Mouse (Mus musculus) inflammation-experienced regulatory T-cells, adult 6 months (primary cell): Measurements from ENCODE around the gene Wwc1. TPM values are rescaled to one million over a fixed set of nuclear protein-coding genes. Genes with fewer than 3 reads are reported as not detected.

Experiments
- ATAC-seq: one replicate; pipeline ENCODE4 v1.8.0; 2017
- polyA plus RNA-seq, 3 experiments: library from polyadenylated mRNA; unstranded; fragments of 100-300 nt; shearing (Covaris generic); gene quantifications; one replicate each; pipeline ENCODE4 v1.2.1; 2017

The Wwc1 gene
- polyA plus RNA-seq, 3 experiments from 2014 or later = 0.12 to 0.17 TPM; not detected in 1

DNA sequence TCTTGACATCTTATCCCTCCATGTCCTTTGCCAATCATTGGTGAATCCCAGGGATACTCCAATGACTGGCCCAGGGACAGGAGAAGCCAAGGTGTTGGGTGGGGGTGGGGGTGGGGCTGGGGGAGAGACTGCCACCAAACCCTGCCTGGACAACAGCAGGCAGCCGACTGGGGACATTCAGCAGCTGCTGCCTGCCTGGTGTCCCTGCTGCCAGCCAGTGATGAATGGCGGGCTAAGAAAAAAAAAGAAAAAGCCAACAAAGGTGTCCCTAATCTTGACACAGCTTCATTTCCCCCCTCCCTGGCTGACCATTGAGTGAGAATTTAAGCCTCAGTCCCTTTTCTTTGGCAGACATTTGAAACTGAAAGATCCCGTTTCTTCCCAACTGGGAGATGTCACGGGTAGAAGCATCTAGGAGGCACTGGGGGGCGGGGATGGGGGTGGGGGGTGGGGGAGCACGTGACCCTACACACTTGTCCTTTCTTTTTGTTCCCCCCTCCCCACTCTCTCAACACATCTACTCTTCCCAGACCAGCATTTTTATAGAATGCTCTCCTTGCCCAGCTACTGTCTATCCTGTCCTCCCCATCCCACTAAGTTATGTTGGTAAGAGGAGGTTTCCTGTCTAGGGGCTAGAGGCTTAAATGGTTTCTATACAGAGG lies 7.9 kb downstream of the Wwc1 start:
- ATAC-seq = no peak

DNA sequence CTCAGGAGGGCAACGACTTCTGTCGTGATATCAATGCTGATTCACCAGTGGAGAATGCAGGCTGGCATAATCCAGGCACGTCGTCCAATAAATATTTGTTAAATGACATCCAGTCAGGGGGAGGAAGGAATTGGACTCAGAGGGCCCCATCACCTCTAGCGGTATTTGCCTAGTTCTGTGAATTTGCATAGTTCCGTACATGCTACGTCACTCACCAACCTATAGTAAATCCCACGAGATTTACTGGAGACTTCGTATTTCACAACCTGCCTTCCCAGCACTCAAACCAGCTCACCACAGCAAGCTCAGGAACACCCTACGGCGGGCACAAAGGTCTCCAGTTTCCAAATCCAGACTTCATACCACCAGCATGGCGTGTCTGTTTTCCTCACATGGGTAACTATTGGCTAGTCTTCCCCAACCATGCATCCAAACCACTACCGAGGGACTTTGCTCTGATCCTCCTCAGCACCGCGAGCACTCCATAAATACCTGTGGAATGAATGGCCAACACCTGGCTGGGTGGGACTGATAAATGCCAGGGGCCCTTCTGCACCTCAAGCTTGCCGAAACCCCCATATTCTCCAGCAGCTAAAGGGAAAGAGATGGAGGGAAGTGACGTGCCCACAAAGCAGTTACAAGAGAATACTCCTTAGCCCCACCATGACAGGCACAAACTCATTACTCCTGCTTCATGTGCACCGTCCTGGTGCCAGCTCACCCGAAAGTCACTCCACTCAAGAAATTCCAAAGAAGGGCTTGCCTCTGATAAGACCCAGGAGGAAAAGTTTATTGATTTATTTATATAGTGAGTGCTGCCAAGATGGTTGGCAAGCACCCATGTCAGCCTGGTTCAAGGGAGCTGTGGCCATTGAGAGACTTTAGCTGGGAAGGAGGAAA lies 9.3 kb downstream of the Wwc1 start:
- ATAC-seq = no peak

DNA sequence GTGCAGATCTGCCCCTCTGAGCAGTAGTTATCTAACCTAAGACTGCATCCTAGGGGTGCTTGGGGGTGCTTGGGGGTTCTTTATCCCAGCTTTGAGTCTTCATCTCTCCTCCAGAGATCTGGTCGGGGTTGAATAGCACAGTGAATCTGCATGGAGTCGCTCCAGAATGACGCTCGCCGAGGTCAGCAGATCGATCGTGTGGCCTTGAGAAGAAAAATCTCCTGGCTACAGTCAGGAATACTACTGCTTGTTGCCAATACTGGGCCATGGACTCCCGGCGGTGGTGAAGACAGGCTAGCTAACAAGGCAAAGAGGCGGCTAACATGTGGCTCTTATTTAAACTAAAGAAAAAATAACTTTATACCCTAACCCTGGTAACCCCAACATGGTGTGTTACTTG lies 12.0 kb downstream of the Wwc1 start:
- no peak for ATAC-seq

DNA sequence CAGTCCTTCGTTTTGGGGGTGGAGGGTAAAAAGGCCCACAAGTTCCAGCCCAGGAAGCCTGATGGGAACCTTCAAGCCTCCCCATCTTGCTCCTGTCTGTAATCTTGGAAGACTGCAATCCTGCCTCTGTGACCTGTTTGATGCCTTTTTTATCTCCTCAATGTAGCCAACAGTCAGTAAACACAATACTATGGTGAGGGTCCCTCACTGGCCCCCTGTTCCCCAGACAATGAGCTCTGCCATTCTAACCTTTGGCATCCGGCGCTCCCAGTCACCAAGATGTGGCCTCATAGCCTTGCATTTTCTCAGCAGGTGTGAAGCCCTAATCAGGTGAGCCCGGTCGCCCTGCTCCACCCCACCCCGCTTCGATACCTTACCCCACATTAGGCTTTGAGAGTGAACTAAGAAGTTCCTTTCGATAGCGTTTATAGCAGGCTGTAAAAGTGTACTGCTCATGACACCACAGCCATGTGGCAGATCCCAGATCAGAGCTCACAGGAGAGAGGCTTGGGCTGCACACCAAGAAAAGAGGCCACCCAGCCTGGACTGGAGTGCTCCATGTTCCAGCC lies 16.3 kb downstream of the Wwc1 start:
- ATAC-seq = no peak

DNA sequence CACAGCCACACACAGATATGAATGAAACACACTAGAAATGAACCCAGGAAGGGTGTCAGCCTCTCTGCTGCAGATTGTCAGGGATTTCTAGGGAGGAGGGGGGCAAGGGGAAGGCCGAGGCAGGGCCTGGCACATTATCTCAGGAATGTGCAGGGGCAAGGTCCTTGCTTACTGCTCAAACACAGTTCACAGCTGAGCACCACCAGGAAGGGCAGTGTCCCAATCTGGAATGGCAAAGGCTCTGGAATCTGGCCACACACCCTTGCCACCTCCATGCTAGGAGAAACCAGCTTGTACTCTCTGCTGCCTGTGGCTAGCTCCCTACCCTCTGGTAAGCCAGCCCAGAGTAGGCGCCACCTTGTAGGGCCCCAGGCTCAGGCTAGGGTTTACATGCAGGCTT lies 16.8 kb downstream of the Wwc1 start:
- ATAC-seq = no peak

DNA sequence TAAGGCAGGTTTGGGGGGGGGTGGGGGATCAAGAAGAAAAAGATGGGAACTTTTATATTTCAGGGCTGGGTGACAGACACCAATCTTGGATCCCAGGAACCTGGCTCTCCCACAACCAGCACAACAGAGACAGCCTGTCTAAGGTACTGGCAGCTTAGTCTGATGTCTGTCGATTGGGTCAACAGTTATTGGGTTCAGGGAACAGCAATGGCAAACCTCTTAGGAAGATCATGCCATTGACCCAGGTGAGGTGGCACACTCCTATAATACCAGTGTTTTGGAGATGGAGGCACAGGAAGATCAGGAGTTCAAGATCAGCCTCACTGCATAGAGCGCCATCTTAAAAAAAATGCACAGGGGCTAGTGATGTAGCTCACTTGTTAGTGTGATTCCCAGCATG lies 17.9 kb downstream of the Wwc1 start:
- no peak for ATAC-seq

DNA sequence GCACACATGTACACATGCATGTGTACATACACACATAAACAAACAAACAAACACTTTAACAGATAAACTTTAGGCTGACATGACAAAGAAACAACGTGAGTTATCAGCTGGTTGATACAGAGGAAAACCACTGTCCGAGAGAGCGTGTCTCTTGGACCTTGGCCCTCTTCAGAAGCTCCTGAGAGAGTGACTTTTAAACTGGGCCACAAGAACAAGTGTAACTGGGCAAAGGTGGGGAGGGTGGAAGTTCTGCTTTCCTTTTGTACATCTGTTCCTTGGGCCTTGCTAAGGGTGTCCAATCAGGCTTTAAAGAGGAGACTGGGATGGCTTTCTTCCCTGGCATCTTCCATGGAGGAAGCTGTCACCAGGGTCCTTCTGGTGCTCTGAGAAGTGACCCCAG lies 21.1 kb downstream of the Wwc1 start:
- no peak for ATAC-seq

DNA sequence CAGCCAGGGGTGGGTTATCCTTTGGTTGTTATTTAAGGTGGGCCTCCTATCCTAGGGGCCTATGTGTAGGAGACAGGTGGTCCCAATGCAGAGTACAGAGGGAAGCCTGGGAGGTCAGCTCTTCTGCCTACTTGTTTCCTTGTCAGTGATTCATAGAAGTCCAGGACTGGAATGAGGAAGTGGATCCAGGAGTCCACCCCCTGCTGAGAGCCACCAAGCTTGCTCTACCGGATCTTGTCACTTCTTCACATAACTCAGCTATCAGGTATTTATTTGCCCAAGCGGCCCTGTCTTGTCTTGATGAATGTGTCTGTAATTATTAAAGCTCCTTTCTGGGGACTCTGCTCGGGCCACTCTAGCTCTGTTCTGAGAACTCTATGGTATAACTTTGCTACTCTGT lies 24.8 kb downstream of the Wwc1 start:
- no peak for ATAC-seq

DNA sequence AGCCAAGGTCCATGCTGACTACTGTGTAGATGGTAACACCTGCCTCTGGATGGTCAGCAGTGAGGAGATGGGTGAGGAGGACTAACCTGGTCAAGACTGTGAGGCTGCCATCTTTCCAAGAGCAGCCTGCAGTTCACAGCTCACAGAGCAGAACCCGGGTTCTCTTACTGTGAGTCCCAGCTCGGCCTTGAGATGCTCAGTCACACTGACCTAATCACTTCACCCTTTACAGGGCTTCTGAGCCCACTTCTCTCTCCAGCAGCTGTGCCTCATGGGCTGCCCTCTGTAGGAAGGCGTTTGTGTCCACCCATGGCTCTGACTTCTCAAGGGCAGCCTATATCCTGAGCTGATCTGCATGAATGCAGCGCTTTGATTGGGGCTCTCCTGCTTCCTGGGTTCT lies 27.1 kb downstream of the Wwc1 start:
- ATAC-seq = no peak

DNA sequence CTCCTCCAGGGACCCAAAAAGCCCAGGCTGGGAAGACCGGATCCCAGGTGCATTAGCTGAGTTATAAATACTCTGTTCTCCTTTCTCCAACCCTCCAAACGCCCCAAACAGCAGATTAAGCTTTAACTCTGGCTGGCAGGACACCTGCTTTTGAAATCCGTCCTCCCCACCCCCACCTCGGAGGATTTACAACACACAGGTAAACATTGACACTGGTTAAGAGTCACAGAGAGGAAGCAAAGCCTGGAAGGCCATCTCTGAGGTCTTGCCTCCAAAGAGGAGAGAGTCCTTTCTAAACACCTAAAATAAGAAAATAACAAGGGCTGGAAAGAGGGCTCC lies 28.6 kb downstream of the Wwc1 start:
- no peak for ATAC-seq

DNA sequence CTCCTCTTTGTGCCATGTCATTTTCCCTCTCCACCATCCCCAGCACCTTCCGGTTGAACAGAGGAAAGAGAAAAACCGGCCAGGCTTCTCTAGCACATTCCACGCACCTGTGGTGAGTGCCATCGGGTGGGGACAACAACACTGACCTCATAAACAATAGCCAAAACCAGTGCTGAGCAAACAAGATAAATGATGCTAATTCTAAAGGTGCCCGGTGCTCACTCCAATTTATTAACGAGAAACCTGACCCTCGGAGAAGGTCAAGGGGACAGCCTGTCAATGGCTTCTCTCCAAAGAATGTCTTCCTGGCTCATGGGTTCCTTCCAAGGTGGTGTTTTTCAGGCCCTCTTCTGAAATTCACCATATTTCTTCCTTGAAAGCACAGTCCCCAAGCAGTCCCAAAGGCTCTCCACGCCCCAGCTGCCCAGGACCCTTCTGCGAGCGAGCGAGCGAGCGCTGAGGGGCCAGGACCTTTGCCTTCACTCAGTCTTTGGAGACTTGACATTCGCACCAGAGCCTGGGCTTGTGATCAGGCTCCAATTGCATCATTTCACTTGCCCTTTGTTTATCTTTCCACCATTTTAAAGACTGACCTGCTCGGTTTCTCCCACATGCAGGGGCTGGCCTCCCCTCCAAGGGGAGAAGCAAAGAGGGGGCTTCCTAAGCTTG lies 29.1 kb downstream of the Wwc1 start:
- no peak for ATAC-seq

DNA sequence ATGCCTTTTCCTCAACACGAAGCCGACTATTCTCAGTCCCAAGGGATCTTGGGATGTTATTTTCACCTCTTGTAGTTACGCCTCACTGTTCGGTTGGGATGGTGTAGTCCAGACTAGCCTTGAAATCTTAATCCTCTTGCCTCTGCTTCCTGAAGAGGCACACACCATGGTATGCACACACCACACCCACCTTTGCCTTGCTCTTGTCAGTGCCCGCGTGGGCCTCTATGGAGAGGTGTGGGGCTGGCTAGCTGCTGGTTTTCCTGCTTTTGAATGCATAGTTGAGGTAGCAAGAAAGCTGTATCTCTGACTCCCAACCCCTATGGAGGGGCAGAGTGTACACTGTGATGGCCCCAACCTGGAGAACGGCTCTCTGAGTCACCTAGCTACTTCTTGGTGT lies 29.9 kb downstream of the Wwc1 start:
- ATAC-seq = no peak

DNA sequence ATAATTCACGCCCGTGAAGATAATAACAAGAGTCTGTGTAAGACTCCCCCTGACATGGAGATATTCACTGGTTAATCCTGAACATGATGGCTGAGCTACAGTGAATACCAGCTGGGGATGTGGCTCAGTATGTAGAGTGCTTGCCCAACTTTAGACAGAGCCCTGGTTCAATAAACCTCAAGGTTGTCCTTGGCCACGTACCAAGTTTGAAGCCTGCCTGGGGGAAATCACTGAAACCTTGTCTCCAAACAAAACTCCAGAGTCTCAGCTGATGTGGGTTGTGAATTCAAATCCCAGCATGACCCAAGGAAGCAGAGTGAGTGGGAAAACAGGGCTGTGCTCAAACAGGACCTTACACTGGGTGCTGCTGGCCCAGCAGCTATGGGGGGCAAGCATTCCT lies 30.3 kb downstream of the Wwc1 start:
- ATAC-seq = no peak

DNA sequence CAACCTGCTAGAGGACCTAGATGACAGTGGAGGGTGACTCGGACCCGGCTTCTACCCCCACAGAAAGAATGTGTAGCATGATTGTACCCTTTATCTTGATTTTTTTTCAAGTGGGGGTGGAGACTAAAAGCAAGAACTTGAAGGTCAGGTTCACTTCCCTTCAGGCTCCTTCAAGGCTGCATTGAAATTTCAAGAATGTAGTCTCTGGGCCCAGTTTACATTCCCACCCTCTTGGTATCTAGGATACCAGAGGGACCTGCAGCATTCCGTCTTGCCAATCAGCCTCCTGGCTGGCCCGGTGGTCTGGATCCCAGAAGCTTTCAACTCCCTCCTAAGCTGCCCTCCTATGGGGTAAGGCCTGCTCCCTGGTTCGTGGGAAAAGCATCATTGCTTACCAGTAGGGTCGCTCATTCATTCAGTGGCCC lies 31.9 kb downstream of the Wwc1 start:
- no peak for ATAC-seq

DNA sequence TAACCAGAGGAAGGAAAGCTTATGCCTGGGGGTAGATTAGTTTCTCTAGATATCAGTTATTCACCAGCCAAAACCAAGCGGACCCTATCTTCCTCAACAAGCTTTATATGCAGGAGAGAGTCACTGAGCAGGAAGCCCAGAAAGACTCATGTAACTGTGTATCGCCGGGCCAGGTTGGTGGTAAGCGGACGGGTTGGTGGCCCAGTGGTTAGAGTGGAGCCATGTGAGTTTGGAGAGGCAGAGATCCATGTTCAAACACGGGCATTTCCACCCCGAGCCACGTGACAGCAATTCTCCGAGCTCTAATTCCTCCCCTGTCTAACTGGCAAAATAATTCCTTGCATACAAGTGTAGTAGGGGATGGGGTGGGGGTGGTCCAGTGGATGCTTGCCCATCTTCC lies 32.4 kb downstream of the Wwc1 start:
- no peak for ATAC-seq

DNA sequence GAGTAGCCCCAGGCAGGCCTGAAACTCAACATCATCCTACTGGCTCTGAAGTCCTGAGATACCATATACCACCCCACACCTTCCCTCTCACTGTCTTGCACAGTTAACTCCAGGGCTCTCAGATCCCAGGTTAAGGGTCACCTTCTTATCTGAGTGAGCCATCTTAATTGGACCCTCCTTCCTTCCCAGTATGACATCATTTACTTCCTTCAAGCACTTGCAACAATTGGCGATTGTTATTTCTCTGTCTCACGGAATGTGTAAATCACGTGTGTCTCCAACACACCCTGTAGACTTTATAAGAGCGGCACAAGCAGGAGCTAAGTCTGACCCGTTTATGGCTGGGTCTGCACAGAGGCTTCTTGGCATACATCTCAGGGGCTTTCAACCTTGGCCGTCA lies 35.1 kb downstream of the Wwc1 start:
- no peak for ATAC-seq

DNA sequence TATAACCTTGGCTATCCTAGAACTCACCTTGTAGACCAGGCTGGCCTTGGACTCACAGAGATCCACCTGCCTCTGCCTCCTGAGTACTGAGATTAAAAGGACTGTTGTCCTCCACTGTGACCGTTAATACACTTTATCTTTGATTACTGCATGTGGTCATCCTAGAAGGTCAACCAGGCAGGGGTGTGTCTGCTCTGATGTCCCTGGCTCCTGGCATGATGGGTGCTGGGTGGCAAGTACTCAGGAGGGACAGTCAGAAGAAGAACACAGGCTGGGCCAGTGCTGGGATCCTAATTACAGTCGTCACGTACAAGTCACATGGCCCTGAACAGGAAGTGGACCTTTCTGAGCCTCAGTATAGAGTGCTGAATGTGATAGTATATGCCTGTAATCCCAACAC lies 38.7 kb downstream of the Wwc1 start:
- no peak for ATAC-seq

DNA sequence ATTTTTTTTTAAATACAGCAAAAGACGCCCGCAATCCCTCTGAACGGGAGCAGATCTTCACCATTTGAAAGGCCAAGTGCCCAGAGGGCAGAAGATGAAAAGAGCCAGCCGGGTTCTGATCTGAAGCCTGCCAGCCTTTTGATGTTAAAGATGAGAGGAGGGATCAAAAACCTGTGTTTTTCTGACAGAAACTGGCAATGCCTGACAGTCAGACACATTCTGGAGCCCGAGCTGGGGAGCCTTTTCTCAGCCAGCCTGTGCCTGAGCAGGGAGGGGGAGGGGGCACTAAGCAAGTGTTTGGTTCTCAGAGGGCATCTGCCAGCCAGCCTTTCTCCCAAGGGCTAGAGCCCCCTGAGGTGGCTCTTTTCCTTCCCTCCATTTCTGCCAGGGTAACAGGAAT lies 39.3 kb downstream of the Wwc1 start:
- ATAC-seq = no peak

DNA sequence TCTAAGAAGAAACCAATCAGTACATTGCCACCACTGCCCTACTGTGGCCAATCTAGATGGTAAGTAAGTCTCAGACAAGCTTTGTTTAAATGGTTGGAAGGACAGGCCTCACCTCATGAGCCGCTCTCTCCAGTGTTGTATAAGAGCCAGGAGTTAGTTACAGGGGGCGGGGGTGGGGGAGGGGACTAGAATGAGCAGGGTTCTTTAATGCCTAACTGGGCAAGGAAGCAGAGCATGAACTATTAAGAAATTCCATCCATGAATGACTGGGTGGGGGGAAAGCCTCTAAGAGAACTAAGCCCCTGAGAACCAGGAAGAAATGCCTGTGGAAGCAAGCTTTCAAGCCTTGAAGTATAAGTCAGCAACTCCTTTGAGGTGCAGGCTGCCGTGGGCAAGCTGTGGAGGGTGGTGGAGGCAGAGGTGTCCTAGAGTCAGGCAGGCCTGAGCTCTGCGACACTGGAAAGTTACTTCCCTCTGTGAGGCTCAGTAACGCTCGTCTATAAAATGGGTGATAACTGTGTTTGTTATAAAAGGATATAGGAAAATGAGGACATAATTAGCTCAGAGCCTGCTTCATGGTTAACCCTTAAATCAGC lies 41.4 kb downstream of the Wwc1 start:
- ATAC-seq = no peak

DNA sequence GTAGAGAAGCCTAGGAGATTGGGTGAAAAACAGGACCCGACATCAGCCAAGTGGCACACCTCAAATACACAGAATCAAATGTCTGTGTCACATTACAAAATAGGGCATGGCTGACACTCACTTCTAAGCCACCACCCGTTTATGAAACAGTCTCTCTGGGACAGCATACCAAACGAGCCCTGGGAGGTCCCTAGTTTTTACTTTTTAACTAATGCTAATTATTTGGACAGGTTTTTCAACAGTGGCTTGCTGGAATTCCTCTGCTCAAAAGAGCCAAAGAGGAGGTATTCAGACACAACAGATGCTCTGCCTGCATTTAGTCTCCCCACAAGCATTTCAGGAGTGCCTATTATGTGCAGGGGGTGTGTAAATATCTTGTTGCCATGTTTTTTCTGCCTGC lies 44.7 kb downstream of the Wwc1 start:
- no peak for ATAC-seq

DNA sequence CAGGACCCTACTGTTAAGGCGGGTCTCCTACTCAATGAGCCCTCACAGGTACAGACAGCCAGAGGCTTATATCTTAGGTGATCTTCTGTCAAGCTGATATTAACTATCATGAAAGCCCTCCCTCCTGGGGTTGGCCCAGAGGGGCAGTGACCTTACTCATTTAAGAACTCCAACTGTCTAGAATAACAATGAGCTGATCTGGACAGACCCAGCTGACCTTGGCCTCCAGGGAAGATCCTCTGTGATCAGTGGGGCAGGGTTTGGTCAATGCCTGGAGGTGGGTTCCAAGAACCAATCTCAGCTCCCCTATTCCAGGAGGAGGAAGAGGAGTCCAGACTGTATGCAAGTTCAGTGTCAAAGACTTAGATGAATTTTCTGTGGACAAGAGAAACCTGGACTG lies 45.2 kb downstream of the Wwc1 start:
- no peak for ATAC-seq

DNA sequence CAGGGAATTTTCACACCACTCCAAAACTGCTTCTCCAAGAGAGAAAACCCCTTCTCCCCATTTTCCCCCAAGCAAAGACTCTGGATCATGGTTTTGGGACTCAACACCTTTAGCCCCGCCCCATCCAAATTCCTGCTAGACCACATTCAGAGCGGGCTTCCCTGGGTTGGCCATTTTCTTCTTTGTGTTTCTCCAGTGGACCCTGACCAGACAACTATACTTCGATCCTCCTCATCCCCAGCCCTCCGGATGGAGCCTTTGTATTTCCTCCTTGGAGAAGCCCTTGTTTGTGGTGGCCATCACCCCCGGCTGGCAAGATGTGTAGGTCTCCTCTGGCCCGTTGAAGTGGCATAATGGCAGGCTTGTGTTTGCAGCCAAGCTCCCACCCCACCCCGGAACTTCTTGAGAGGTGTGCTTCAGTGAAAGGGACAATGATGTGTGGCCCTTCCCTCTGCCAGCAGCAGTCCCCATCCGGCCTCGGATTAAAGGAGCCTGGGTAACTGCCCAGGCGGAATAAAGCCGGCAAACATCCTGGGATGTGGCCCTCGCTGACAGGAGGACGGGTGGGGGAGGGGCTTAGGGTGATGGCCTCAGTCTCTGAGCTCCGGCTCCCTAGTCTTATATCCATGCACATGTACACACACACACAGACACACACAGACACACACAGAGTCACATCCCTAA lies 46.8 kb downstream of the Wwc1 start:
- no peak for ATAC-seq
